Mouse (Mus musculus) layer of hippocampus, adult 2 months (tissue): ENCODE data around the gene Olfr1349. TPM values are rescaled to one million over a fixed set of nuclear protein-coding genes. Genes with fewer than 3 reads are reported as not detected.
"Not testable (repeated sequence)": the region's sequence is repeated elsewhere in the genome, so short reads cannot be mapped to it uniquely, and the experiment has no call there.

ENCODE experiments used
- DNase-seq, 2 experiments: peaks; one replicate each; pipeline ENCODE4 v3.0.0; 2022; ENCODE audit warnings: low spot score in 2 of 2
- H3K27ac ChIP-seq: fragments of 200-600 bp; 2 replicates; pipeline ENCODE4 v1.8.1; 2022
- H3K4me3 ChIP-seq: fragments of 200-600 bp; 2 replicates; pipeline ENCODE4 v1.8.1; 2022; ENCODE audit warnings: mild to moderate bottlenecking
- CTCF ChIP-seq: fragments of 200-600 bp; conservative IDR thresholded peaks from 2 replicates; pipeline ENCODE4 v1.8.1; 2022; ENCODE audit warnings: antibody characterized with exemption, mild to moderate bottlenecking, moderate library complexity
- long read RNA-seq, 2 experiments: library from polyadenylated mRNA; stranded (forward); transcript quantifications; one replicate each; pipeline ENCODE4 v2.0.0; 2021; ENCODE audit warnings: borderline mapping rate in 2 of 2
- total RNA-seq, 2 experiments: library from RNA; stranded (reverse); gene quantifications; 2 replicates each; pipeline ENCODE4 v1.2.3; 2021

The Olfr1349 gene
- not detected for total RNA-seq
- long read RNA-seq, experiment 1 = 0 reads
- long read RNA-seq, experiment 2 = 0 reads

- no peak for TF ChIP-seq CTCF
- DNase-seq = no peak
- H3K4me3 ChIP-seq = no peak within 1 kb of the TSS
- H3K27ac ChIP-seq = no peak within 1 kb of the TSS
Observed at GRCm38 (mm10) chr7:6522850-6523249, at the start of gene Olfr1349. Gene Olfr1349, minus strand, starts transcription at chr7:6522950.

- Histone ChIP-seq H3K27ac (no peak within 1 kb of the TSS), H3K4me3 (no peak within 1 kb of the TSS)
- no peak for TF ChIP-seq CTCF
- DNase-seq = no peak
Observed at GRCm38 (mm10) chr7:6564541-6564940, 41.8 kb upstream of the Olfr1349 start, which contains the start of gene Olfr1350. Gene Olfr1350, plus strand, starts transcription at chr7:6564841.

- DNase-seq = no peak
- H3K4me3 ChIP-seq = no peak overlapping the region
- TF ChIP-seq CTCF = peak; percentile 62
- H3K27ac ChIP-seq = no peak overlapping the region
Observed at GRCm38 (mm10) chr7:6526141-6526540, 3.4 kb upstream of the Olfr1349 start.

- peak; percentile 25 for TF ChIP-seq CTCF
- no peak for DNase-seq
- H3K27ac ChIP-seq = no peak overlapping the region
- no peak overlapping the region for H3K4me3 ChIP-seq
Observed at GRCm38 (mm10) chr7:6525001-6525400, 2.3 kb upstream of the Olfr1349 start.

- no peak overlapping the region for H3K27ac ChIP-seq
- no peak for DNase-seq
- no peak overlapping the region for H3K4me3 ChIP-seq
- TF ChIP-seq CTCF = no peak
Observed at GRCm38 (mm10) chr7:6521666-6522065, 1.1 kb downstream of the Olfr1349 start.

- Histone ChIP-seq H3K27ac (no peak within 1 kb of the TSS), H3K4me3 (no peak within 1 kb of the TSS)
- TF ChIP-seq CTCF = no peak
- no peak for DNase-seq
Observed at GRCm38 (mm10) chr7:6508648-6509047, 14.1 kb downstream of the Olfr1349 start, which contains the start of gene Olfr1348. Gene Olfr1348, minus strand, starts transcription at chr7:6508748.

- DNase-seq = no peak
- H3K27ac ChIP-seq = no peak within 1 kb of the TSS
- no peak within 1 kb of the TSS for H3K4me3 ChIP-seq
- TF ChIP-seq CTCF = no peak
Observed at GRCm38 (mm10) chr7:6499655-6500054, 23.1 kb downstream of the Olfr1349 start, which contains the start of gene Olfr1347. Gene Olfr1347, minus strand, starts transcription at chr7:6499755.

- Histone ChIP-seq H3K27ac (no peak within 1 kb of the TSS), H3K4me3 (no peak within 1 kb of the TSS)
- no peak for TF ChIP-seq CTCF
- no peak for DNase-seq
Observed at GRCm38 (mm10) chr7:6486841-6487240, 35.9 kb downstream of the Olfr1349 start, which contains the start of gene Olfr5. Gene Olfr5, minus strand, starts transcription at chr7:6486941.

GRCm38 (mm10) chr7:6477633-6478032 lies 45.1 kb downstream of the Olfr1349 start:
- not testable (repeated sequence) for H3K4me3 ChIP-seq, DNase-seq, H3K27ac ChIP-seq

GRCm38 (mm10) chr7:6466951-6467350 lies 55.8 kb downstream of the Olfr1349 start, which contains the start of gene Olfr1346:
Gene Olfr1346, plus strand, starts transcription at chr7:6467101.
- no peak for TF ChIP-seq CTCF
- H3K4me3 ChIP-seq = no peak within 1 kb of the TSS
- no peak for DNase-seq
- no peak within 1 kb of the TSS for H3K27ac ChIP-seq

Other genes starting within 250 kb of the Olfr1349 start
- gene Zfp667, start 236.4 kb downstream of the Olfr1349 start, total RNA-seq = 10 to 100 TPM; 17.8 to 18.3 TPM
- 10 to 100 TPM; 13.3 to 14.4 TPM for gene Zfp583, start 191.7 kb downstream of the Olfr1349 start, total RNA-seq
- gene Gm3854, start 179.2 kb downstream of the Olfr1349 start, total RNA-seq = 1 to 10 TPM; 7.1 to 8.3 TPM
- 1 to 10 TPM; 4.7 to 5.0 TPM for gene Zfp78, start 159.7 kb downstream of the Olfr1349 start, total RNA-seq
- 1 to 10 TPM; 6.7 to 9.6 TPM for gene Zfp28, start 139.7 kb downstream of the Olfr1349 start, total RNA-seq
- 10 to 100 TPM; 19.7 to 24.1 TPM for gene Smim17, start 124.2 kb downstream of the Olfr1349 start, total RNA-seq
- gene Gm20715, start 112.7 kb downstream of the Olfr1349 start, total RNA-seq = under 1 TPM; 0.25 to 0.54 TPM
- 1 to 10 TPM; 1.2 to 2.0 TPM for gene Olfr1344, start 84.3 kb downstream of the Olfr1349 start, total RNA-seq
- under 1 TPM in 1 of 2 experiments, not detected in 1; 0.08 TPM for gene Olfr1336, start 66.8 kb downstream of the Olfr1349 start, total RNA-seq
- gene Olfr1346, start 55.8 kb downstream of the Olfr1349 start, total RNA-seq = not detected
- gene Olfr5, start 36.0 kb downstream of the Olfr1349 start, total RNA-seq = not detected
- gene Olfr1347, start 23.2 kb downstream of the Olfr1349 start, total RNA-seq = not detected
- not detected for gene Olfr1348, start 14.2 kb downstream of the Olfr1349 start, total RNA-seq
- gene Olfr1350, start 41.9 kb upstream of the Olfr1349 start, total RNA-seq = not detected
- gene Zim1, start 173.5 kb upstream of the Olfr1349 start, total RNA-seq = 1 to 10 TPM; 5.0 to 6.5 TPM
- gene Peg3, start 207.5 kb upstream of the Olfr1349 start, total RNA-seq = 100 to 1,000 TPM; 172 to 173 TPM
- gene Usp29, start 207.6 kb upstream of the Olfr1349 start, total RNA-seq = 10 to 100 TPM; 29.7 to 31.6 TPM